Mouse (Mus musculus) MEL-GATA-1-ER (cell line): ENCODE results near the gene Narfl.

Experiments used
- DNase-seq: peaks from one replicate; pipeline ENCODE4 v3.0.0-alpha.2; 2012; ENCODE audit warnings: low read depth; ENCODE audit errors: extremely low read depth

Gene Narfl

DNA sequence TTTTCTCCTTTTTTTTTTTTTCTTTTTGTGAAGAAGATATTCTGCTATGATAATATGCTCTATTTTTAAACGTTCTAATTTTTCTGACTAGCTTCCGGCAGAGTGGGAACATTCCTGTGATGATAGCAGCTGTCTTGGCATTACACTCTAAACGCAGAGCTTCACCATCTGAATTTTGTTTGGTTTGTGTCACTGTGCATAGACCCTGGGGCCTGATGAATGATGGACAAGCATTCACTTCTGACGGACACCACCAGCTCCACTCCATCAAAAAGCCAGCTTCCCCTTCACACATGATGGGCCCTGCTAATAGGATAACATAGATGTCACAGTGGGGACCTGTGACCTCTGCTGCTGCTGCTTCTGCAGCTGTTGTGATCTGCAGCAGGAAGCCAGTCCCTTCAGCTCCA lies 12.0 kb upstream of the Narfl start:
- no peak for DNase-seq

DNA sequence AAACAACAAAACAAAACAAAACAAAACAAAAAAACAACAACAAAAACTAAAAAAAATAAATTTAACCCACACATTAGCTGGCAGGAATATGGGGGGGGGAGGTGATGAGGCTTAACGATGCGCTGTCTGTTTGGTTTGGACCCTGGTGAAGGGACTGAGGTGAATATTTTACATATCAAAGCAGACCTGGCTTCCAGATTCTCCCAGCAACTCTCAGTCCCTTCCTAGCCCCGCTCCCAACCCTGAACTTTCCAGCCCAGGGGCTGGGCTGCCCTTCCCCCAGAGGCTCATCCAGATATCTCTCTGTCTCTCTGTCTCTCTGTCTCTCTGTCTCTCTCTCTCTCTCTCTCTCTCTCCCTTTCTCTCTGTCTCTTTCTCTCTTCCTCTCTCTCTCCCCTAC lies 11.0 kb upstream of the Narfl start:
- DNase-seq: no peak

DNA sequence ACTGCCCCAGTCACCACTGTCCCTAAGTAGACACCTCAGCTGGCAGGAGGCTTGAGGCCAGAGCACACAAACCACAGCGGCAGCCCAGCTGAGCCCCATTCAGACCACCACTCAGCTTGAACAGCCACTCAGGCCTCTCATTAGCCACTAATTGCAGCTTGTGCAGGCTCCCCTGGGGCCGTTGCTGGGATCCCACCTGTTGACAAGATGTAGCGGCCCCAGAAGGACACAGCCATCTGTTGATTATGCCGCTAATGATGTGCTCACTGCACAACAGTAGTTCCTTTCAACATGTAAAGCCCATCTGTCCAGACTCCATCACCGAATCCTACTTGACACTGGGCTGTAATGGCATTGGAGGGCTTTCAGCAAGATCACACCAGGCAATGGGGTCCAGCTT lies 7.7 kb upstream of the Narfl start:
- no peak for DNase-seq

DNA sequence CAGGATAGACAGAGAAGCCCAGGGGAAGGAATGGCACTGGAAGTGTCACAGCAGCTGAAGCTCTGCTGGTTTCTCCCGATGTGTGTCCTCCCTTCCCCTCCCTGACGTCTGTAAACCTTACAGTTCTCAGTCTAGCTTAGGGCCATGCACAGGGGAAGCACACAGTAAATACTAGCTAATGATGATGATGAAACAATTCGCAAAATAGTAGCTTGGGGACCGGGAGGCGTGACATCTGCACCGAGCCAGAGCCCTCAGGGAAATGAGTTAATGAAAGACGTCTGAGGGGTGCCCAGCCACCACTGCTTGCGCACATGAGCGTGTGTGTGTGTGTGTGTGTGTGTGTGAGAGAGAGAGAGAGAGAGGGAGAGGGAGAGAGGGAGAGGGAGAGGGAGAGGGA lies 4.2 kb upstream of the Narfl start:
- no peak for DNase-seq

DNA sequence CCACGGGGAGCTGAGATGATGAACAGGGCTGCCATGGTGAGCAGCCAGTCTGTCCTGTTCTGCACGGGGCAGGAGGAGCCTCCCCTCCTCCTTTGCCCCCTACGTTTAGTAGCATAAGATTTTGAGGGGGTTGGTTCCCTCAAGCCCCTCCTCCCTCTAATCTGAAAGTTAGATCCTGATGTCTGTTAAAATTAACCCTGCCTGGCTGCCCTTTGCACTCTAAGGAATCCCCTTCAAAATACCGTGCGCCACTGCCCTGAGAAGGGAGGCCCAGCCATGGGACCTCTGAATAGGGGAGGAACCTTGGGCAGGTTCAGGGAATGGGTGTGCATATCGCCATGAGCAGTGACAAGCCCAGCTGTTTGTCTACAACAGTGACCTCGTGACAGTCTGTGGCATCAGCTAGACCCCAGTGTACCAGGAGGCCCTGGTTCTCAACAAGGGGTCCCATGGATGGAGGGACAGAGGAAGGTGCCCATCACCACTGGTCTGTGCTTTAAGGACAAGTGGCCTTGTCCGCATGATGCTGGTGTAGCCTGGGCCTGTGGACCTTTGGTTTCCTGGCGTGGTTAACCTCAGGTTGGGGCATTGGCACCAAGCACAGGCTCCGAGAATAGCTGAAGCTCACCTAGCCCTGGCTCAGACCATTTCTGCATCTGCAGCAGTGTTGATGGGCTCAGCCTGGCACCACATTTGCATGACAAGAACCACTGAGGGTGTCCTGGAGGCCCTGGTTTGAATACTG lies 1.9 kb downstream of the Narfl start:
- no peak for DNase-seq

DNA sequence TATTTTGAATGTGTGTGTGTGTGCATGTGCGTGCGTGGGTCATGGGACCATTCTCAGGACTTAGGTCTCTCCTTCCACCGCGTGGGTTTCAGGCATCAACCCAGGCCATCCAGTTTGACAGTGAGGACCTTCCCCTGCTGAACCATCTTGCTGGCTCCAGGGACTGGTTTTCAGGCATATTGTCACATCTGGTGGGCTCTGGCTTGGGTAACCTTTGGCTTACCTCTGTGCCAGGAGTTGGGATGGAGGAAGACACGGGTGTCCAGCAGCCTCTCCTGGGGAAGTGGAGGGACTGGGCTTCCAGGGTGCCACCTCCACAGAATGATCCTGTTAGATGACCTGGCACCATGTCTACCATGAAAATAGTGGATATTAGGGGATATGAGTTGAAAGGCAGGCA lies 4.4 kb downstream of the Narfl start:
- DNase-seq: no peak

DNA sequence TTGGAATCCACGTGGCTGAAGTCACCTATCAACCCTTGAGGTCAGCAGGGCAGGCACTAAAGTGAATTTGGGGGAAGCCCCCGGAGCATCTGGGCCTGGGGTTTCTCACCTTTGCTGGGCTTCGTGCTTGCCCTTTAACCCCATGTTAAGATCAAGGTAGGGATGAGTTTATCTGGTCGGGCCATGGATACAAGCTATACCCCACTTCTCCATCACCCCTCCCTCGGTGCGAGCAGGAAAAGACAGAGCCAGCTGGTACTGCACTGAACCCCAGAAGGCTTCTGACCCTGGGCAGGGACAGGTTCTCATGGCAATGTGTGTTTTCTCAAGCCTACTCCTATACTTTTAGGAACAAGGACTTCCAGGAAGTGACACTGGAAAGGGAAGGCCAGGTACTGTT lies 7.8 kb downstream of the Narfl start:
- no peak for DNase-seq

DNA sequence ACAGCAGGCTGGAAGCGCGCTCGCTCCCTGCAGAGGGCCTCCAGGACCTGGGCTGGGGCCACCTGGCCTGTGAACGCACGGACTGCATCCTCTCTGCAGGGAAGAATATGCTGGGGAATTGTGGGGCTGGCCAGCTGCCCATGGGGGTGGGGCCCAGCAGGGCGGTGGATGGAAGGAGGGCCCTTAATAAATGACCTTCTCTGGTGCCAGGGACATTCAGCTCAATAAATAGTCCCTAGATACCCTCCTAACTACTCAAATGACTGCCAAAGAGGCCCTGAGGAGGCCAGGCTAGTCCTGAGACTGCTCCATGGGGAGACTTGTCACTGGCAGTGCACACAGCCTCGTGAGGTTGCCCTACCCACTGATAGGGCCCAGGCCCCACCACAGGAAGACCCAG lies 9.5 kb downstream of the Narfl start:
- DNase-seq: no peak

DNA sequence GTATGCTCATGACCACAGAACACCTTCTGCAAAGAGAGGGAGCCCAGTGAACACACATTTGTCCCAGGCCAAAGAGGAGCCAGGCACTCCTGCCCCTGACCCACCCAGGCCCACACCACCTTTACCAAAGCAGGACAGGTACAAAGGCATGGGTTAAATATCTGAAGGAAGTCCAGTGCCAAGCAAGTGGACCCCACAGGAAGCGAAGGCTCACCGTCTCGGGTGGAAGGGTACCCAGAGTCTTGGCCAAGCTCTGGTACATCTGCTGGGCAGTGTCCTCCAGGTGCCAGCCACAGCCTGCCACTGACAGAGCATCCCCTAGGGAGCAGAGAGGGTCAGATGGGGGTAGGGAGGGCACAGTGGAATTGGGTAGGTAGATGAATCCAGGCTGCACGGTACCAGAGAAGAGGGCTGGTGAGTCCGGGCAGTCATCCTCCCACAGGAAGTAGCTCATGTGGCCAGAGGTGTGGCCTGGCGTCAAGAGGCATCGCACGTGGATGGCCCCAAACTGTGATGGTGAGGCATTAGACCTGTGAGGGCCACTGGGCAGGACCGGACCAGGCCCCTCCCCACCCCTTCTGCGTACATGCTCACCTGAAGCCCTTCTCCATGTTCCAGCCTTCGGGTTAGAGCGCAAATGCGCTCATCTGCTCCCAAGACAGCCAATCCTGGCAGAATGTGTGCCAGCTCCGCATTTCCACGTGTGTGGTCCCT lies 10.4 kb downstream of the Narfl start:
- no peak for DNase-seq

DNA sequence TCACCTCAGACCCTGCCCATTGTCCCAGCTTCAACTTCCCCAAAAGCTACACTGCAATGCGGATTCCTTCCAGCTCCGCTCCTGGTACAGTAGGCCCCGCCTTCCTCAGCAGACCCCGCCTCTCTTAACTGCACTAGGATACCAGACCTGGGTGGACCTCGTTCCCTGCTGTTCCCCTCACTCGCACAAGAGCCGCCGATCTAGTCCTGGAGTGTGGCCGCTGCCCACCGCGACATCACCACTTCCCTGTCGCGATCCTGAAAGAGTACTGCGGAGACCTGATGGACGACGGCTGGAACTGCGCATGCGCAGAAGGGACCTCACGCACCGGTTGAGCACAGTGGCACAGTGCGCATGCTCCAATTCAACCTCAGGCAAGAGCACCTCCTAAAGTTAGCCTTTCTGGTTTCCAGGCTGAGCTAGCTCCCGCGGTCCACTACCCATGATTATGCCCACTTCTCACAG lies 11.7 kb downstream of the Narfl start, which contains the start of gene Haghl:
Gene Haghl, minus strand, starts transcription at position 393 of the 465 bp plus-strand sequence.
- peak; percentile 89 for DNase-seq

DNA sequence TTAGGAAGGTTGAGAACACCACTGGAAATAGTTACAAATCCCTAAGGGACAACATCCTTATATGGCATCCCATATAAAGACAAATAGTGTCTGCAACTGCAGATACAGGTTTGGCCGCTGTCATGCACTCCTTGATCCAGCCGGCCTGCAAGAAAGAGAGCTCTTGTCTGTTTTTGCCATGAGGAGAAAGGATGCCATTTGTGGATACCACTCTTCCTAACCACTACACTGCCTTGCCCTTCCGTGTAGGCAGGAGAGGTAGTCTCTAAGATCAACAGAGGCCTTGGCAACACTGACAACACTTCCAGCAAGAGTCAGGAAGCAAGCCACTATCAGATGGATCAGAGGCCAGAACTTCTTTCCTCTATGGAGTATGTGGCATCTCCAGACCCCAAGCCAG lies 12.7 kb downstream of the Narfl start, which contains the start of gene Ccdc78:
Gene Ccdc78, plus strand, starts transcription at position 301 of the 400 bp plus-strand sequence.
- DNase-seq: no peak

DNA sequence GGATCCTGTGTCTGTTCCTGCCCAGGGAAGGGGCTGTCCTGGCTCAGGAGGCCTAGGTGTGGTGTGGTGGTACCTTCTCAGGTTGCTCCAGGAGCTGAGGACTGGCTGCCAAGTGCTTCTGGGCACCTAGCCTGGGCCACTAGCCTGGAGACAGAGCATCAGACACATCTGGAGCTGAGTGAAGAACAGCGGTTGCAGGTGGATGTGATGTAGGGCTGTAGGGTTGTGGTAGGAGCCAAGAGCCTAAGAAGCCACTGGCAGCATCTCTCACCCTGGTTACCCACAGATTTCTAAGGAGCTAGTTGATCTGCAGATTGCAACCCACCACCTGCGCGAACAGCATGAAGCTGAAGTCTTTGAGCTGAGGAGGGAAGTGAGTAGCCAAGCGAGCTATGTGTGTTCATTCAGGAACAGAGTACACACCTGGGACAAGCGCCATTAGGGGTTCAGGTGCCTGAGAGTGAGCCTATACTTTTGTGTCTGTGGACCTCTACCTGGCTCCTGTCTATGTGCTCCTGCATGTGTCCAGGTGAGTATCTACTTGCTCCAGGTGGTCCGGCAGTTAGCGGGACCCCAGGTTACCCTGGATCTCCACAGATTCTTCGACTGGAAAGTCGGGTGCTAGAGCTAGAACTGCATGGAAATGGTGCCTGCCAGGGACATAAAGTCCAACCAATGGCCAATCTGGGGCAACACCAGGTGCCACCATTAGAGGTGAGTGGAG lies 13.4 kb downstream of the Narfl start:
- DNase-seq: no peak

DNA sequence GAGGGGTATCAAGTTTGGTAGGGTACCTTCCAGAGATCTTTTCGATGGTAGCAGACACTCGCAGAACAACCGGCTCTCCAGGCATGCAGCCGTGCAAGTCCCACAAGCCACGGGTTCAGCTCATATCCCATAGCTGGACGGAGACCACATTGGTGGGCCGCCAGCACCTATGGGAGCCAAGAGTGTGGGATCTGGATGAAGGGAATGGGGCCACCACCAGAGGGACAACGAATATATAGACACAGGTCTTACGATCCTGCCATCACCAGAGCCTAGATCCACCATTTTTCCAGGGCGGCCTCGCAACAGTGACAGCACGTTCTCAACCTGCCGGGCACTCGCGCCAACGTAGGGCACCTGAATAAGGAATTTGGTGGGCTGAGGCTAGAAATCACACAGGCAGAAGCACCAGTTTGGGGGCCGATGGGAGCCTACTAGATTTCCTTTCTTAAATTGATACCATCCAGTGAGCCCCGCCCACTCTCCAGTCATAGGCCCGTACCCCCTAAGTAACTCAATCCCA lies 17.8 kb downstream of the Narfl start:
- no peak for DNase-seq

DNA sequence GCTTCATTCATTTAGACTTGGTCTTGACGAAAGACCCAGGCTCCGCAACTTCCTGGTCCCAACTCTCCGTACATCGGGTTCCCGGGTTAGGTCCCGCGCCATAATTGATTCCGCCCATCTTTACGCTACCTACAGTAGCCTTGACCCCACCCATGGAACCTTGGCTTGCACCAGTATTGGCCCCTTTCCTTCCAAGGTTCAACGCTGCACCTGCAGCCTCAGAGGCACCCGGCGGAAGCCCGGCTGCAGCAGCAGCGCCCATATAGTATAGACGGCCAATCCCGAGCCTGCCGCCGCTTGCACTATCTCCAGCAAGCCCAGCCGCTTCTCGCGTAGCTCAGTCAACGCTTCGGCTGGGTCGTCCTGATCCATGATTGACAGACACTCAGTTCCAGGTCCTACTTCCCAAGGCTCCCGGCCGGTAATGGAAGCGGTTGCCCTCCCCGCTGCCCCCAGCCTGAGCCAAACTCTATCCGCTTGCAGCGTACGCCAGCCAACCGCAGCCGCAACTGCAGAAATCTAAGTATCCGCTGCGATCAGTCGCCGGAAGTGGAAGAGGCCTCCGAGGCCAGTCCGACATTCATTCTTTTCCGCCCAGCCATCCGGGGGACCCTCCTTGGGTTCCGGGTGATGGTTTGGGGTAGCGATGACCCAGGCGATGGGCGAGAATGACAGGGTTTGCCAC lies 18.4 kb downstream of the Narfl start:
- peak; percentile 76 for DNase-seq

DNA sequence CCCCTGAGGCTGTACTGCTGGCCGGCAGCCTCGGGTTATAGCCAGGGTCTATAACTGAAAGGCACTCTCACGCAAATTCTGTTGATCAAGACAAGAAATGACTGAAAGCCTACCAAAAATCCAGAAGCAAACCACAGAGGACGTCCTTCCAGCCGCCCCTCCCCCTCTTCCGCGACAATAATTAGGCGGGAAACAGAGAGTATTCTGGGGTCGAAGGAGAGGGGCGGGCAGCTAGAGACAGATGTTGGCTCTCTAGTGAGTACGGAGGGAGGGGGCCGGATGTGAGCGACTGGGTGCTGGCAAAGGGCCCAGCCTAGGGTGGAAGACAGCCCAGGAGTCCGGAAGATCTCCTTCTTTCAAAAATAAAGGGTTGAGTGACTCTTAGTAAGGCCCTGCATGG lies 19.0 kb downstream of the Narfl start, which contains the start of gene Fam173a:
Gene Fam173a, minus strand, starts transcription at position 287 of the 400 bp plus-strand sequence.
- DNase-seq: peak; percentile 82

DNA sequence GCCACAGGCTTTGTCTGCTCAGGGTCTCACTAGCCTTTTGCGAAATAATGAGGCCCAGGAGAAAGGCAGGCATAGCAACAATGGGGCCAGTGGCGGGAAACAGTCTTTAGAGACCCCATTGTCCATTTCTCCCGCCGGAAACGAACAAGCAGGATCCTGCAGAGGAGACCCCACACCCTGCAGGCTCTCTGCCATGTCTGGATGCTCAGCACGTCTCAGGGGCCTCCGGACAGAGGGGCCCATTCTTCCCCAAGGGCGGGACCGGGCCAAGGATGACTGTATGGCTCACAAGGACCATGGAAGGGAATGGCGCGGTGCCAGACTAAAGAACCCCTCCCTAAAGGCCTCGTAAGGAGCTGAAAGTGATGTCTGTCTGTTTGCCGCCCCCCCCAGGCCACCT lies 20.6 kb downstream of the Narfl start:
- DNase-seq: no peak

DNA sequence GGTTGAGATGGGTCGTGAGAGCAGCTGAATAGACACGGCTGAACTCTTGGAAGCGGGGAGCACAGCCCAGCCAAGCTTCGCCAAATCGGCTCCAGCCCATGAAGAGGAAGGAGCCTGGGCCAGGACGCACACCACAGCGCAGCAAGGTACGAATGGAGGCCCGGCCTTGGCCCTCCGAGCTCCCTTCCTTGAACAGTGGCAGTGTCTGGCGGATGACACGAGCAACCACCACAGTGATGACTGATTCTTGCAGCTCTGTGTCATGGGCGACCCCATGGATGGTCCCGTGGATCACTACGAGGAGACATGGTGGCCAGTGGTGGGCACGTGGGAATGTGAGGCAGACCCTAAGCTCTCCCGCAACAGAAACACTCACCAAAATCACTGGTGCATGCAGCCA lies 21.4 kb downstream of the Narfl start:
- no peak for DNase-seq

DNA sequence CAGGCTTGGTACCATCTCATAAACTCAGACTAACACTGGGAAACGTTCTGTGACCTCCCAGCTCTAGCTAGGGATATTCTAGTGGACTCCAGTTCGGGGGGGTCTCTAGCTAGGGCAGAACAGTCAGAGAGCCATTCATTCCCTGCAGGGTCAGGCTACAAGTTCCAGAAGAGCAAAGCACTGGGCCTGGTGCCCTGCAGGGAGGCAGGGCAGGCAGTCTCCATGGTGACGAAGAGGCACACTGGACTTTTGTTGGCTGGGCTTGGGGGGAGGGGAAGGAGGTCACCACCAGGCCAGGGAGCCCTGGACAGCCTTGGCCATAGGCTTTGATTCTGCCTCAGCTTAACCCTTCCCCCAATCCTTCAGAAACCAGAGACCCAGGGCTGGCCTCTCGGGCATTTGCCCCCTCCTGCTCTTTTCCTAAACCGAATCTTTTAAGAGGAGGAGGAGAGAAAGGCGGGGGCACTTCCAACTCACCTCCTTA lies 22.1 kb downstream of the Narfl start, which contains the start of gene AC134908.4:
Gene AC134908.4, minus strand, starts transcription at position 51 of the 484 bp plus-strand sequence.
- no peak for DNase-seq

DNA sequence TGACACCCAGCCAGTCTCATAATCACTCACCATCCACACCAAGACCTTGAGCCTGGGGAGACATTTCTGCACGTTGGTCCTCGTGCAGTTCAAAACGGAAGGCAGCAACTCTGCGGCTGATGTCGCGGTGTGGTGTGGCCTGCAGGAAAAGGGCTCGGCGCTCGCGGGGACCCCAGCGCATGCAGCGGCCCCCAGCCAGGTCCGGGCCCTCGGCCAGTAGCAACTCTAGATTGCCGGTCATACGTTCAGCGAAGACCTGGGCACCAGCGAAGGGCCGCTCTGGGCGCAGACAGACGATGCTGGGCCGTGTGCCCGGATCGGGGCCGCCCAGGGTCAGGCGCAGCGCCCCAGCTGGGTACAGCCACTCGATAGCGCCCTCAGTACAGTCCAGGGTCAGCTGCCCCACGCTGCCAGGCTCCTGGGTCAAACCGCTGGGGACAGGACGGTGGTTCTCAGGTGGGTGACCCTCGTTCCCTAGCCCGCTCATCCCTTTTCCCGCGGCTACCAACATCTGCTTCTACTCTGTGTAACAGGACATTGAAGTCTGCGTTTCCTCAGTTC lies 22.7 kb downstream of the Narfl start:
- DNase-seq: no peak

DNA sequence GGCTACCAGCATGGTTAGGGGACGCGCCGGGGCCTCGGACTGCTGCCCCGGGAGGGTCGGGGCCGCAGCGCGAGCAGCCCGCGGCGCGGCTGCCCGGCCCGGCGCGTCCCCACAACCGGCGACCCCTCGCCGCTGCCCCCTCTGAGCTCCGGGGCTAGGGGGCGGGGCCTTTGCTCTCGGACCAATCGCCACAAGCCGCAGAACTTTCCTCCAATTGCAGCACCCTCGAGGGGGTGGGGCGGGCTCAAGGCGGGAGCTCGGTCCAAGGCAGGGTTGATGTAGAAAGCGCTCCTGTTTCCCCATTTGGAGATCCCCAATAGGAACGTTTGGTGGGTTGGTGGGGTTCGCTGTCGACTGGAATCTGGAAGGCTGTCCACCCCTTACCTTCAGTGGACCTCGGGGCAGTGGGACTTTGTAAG lies 23.4 kb downstream of the Narfl start, which contains the start of gene Metrn:
Gene Metrn, minus strand, starts transcription at position 186 of the 419 bp plus-strand sequence.
- peak; percentile 81 for DNase-seq
